22 mouse cellular contexts compared by ENCODE assay signal in the genomic region with DNA sequence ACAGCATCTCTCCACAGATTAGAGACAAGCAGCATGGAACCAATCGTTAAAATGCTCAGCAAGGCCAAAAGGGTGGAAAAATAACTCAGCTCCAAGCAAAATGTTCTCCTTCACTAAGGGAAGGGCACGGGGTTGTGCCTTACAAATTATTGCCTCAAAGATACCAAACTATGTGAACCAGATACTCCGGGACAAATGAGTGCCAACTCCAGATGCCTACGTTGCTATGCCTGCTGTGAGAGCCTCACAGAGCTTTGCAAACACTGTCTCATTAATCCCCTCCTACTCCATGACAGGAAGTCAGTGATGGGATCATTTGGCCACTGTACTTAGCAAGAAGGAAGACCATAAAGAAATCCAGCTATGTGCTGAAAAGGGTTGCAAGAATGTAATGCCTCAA.
DNase-seq lines count a peak whose midpoint lies in the region; ATAC-seq and TF ChIP-seq lines count a peak whose summit lies in the region.
"Had no signal": no experiment of that assay in that cellular context is flagged by ENCODE, and none has a peak within 500 bp of the region (broad histone marks: within the 10 kb centered on the region; RNA-seq: fewer than 3 reads in every experiment).

No protein-coding gene starts in this region.

- H3K4me2 ChIP-seq in embryonic facial prominence, embryonic 14.5 days (ENCODE audit: low read depth, low read length), result no peak overlapping the region
- no peak overlapping the region for H3K4me2 ChIP-seq in hindbrain, embryonic 15.5 days
- H3K4me2 ChIP-seq in hindbrain, postnatal 0 days (ENCODE audit: low read depth, low read length), result no peak overlapping the region
- no peak overlapping the region for H3K4me2 ChIP-seq in neural tube, embryonic 13.5 days
- H3K4me2 ChIP-seq in neural tube, embryonic 15.5 days, result no peak overlapping the region

- whole genome bisulfite sequencing in embryonic facial prominence, embryonic 14.5 days, result 37% methylated on average over 4 of the region's 4 CpGs
- 66% methylated on average over 4 of the region's 4 CpGs for WGBS in embryonic facial prominence, embryonic 10.5 days
- 39% methylated on average over 4 of the region's 4 CpGs for WGBS in hindbrain, embryonic 15.5 days
- WGBS in hindbrain, postnatal 0 days, result 25% methylated on average over 4 of the region's 4 CpGs
- WGBS in neural tube, embryonic 13.5 days, result 64% methylated on average over 4 of the region's 4 CpGs
- WGBS in neural tube, embryonic 15.5 days, result 57% methylated on average over 4 of the region's 4 CpGs

- ATAC-seq in embryonic facial prominence, embryonic 14.5 days (ENCODE audit: low read depth), result no peak
- no peak for ATAC-seq in hindbrain, embryonic 15.5 days (ENCODE audit: low FRiP score, low read depth)
- ATAC-seq in hindbrain, postnatal 0 days, result no peak
- 0 out of 2 replicates have a peak, but pooled peaks have one; percentile 32 for ATAC-seq in neural tube, embryonic 13.5 days (ENCODE audit: low read depth)
- ATAC-seq in neural tube, embryonic 15.5 days (ENCODE audit: low FRiP score), result no peak
- ATAC-seq: activated CD4-positive, CD25-positive, alpha-beta regulatory T cell, adult 4 months; CD4-positive, CD25-positive, alpha-beta regulatory T cell, adult 4 months had no signal

- DNase-seq in embryonic facial prominence, embryonic 14.5 days (ENCODE audit: low spot score), result peak; percentile 48
- DNase-seq in embryonic facial prominence, embryonic 10.5 days (ENCODE audit: low spot score), result no peak
- no peak for DNase-seq in hindbrain, postnatal 0 days (ENCODE audit: low spot score)
- DNase-seq in retina, embryonic 14.5 days (ENCODE audit: low spot score), result peak; percentile 28
- no peak for DNase-seq in cerebellum, adult 18-20 months
- DNase-seq: adrenal gland, postnatal 25 days; cerebellum, adult 11-12 months; cerebellum, postnatal 36 days; gastrocnemius, postnatal 25 days; kidney, adult 18-20 months; kidney, postnatal 25 days; lung, adult 18-20 months; lung, postnatal 36 days; right cerebral cortex, postnatal 4 days; thymus, postnatal 14 days had no signal

- no peak for TF ChIP-seq CTCF in hindbrain, postnatal 0 days (IDR thresholded peaks at IDR 0.05; ENCODE audit: low read depth)

- H3K27me3 ChIP-seq in embryonic facial prominence, embryonic 14.5 days (replicated peaks; ENCODE audit: control insufficient read depth, insufficient read depth, low read length), result no peaks in the 10 kb centered on the region
- H3K27me3 ChIP-seq in embryonic facial prominence, embryonic 10.5 days (replicated peaks; ENCODE audit: low read depth, poor library complexity, severe bottlenecking), result no peaks in the 10 kb centered on the region; the same call in 1 of the 2 replicates
- no peaks in the 10 kb centered on the region for H3K27me3 ChIP-seq in hindbrain, embryonic 15.5 days
- no peaks in the 10 kb centered on the region for H3K27me3 ChIP-seq in hindbrain, postnatal 0 days (ENCODE audit: insufficient read depth, low read length)
- no peaks in the 10 kb centered on the region for H3K27me3 ChIP-seq in neural tube, embryonic 13.5 days
- H3K27me3 ChIP-seq in neural tube, embryonic 15.5 days (replicated peaks), result no peaks in the 10 kb centered on the region

- H3K27ac ChIP-seq in embryonic facial prominence, embryonic 14.5 days (replicated peaks; ENCODE audit: low read depth, low read length), result no peak overlapping the region
- no peak overlapping the region for H3K27ac ChIP-seq in embryonic facial prominence, embryonic 10.5 days (replicated peaks)
- H3K27ac ChIP-seq in hindbrain, embryonic 15.5 days (replicated peaks), result 0 out of 2 replicates have a peak overlapping the region, but pooled peaks have one; percentile 5
- no peak overlapping the region for H3K27ac ChIP-seq in hindbrain, postnatal 0 days
- no peak overlapping the region for H3K27ac ChIP-seq in neural tube, embryonic 13.5 days (replicated peaks)
- no peak overlapping the region for H3K27ac ChIP-seq in neural tube, embryonic 15.5 days (replicated peaks)
- H3K27ac ChIP-seq: stomach, postnatal 0 days had no signal

- H3K9ac ChIP-seq in embryonic facial prominence, embryonic 14.5 days (ENCODE audit: low read depth, low read length), result no peak overlapping the region
- H3K9ac ChIP-seq in hindbrain, embryonic 15.5 days, result no peak overlapping the region
- no peak overlapping the region for H3K9ac ChIP-seq in hindbrain, postnatal 0 days (replicated peaks; ENCODE audit: low read length)
- no peak overlapping the region for H3K9ac ChIP-seq in neural tube, embryonic 13.5 days
- H3K9ac ChIP-seq in neural tube, embryonic 15.5 days (replicated peaks), result no peak overlapping the region

- peaks cover 6% of the 10 kb centered on the region for H3K4me1 ChIP-seq in embryonic facial prominence, embryonic 14.5 days (ENCODE audit: control insufficient read depth, insufficient read depth, low read length)
- H3K4me1 ChIP-seq in embryonic facial prominence, embryonic 10.5 days, result peaks cover 13% of the 10 kb centered on the region
- H3K4me1 ChIP-seq in hindbrain, embryonic 15.5 days (replicated peaks), result peaks cover 19% of the 10 kb centered on the region
- H3K4me1 ChIP-seq in hindbrain, postnatal 0 days (ENCODE audit: insufficient read depth, low read length), result 0 out of 2 replicates have a peak, but pooled peaks cover 9% of the 10 kb centered on the region
- peaks cover 20% of the 10 kb centered on the region for H3K4me1 ChIP-seq in neural tube, embryonic 13.5 days (replicated peaks)
- peaks cover 14% of the 10 kb centered on the region; the same call in 1 of the 2 replicates for H3K4me1 ChIP-seq in neural tube, embryonic 15.5 days

- no peaks in the 10 kb centered on the region for H3K9me3 ChIP-seq in embryonic facial prominence, embryonic 14.5 days (ENCODE audit: control insufficient read depth, low read length)
- no peaks in the 10 kb centered on the region for H3K9me3 ChIP-seq in embryonic facial prominence, embryonic 10.5 days
- no peaks in the 10 kb centered on the region for H3K9me3 ChIP-seq in hindbrain, embryonic 15.5 days
- H3K9me3 ChIP-seq in hindbrain, postnatal 0 days (ENCODE audit: low read length), result no peaks in the 10 kb centered on the region
- H3K9me3 ChIP-seq in neural tube, embryonic 13.5 days, result no peaks in the 10 kb centered on the region
- H3K9me3 ChIP-seq in neural tube, embryonic 15.5 days (replicated peaks), result no peaks in the 10 kb centered on the region

- H3K36me3 ChIP-seq in embryonic facial prominence, embryonic 14.5 days (ENCODE audit: control insufficient read depth, insufficient read depth, low read length), result no peaks in the 10 kb centered on the region
- H3K36me3 ChIP-seq in embryonic facial prominence, embryonic 10.5 days (replicated peaks), result no peaks in the 10 kb centered on the region
- no peaks in the 10 kb centered on the region for H3K36me3 ChIP-seq in hindbrain, embryonic 15.5 days
- no peaks in the 10 kb centered on the region for H3K36me3 ChIP-seq in hindbrain, postnatal 0 days (ENCODE audit: insufficient read depth, low read length)
- H3K36me3 ChIP-seq in neural tube, embryonic 13.5 days, result no peaks in the 10 kb centered on the region
- H3K36me3 ChIP-seq in neural tube, embryonic 15.5 days, result no peaks in the 10 kb centered on the region

- H3K4me3 ChIP-seq in embryonic facial prominence, embryonic 14.5 days (ENCODE audit: low read depth, low read length), result no peak overlapping the region
- H3K4me3 ChIP-seq in embryonic facial prominence, embryonic 10.5 days, result no peak overlapping the region
- H3K4me3 ChIP-seq in hindbrain, embryonic 15.5 days, result no peak overlapping the region
- no peak overlapping the region for H3K4me3 ChIP-seq in hindbrain, postnatal 0 days (ENCODE audit: low read length)
- no peak overlapping the region for H3K4me3 ChIP-seq in neural tube, embryonic 13.5 days
- no peak overlapping the region for H3K4me3 ChIP-seq in neural tube, embryonic 15.5 days (replicated peaks)
- H3K4me3 ChIP-seq: erythroblast, embryonic 14.5 days had no signal

Comparison
In these comparisons a context has a peak if more than half of its experiments do, and no peak if none do; other contexts are left out.
1. DNase-seq: peak in embryonic facial prominence, embryonic 14.5 days (single experiment) and retina, embryonic 14.5 days (single experiment); none in embryonic facial prominence, embryonic 10.5 days (single experiment), hindbrain, postnatal 0 days (single experiment) and cerebellum, adult 18-20 months (0 of 2).